Mouse (Mus musculus) neural tube, embryonic 15.5 days (tissue): Measurements from ENCODE around the gene Rhcg. TPM values are rescaled to one million over a fixed set of nuclear protein-coding genes. Genes with fewer than 3 reads are reported as not detected.

Experiments used
- ATAC-seq: fragments of 200-750 bp; cut with Nextera tagmentation; 2 replicates; pipeline ENCODE4 v1.8.0; 2017; ENCODE audit warnings: mild to moderate bottlenecking, moderate TSS enrichment, moderate library complexity; ENCODE audit not compliant: low FRiP score
- H3K27ac ChIP-seq: fragments of 300-500 bp; sonication (generic); replicated peaks from 2 replicates; pipeline ENCODE4 v1.5.1; 2015; ENCODE audit warnings: mild to moderate bottlenecking, inconsistent platforms
- H3K27me3 ChIP-seq: fragments of 300-500 bp; sonication (generic); replicated peaks from 2 replicates; pipeline ENCODE4 v1.6.1; 2015; ENCODE audit warnings: inconsistent platforms
- H3K36me3 ChIP-seq: fragments of 300-500 bp; sonication (generic); 2 replicates; pipeline ENCODE4 v1.6.1; 2015; ENCODE audit warnings: inconsistent platforms
- H3K4me1 ChIP-seq: fragments of 300-500 bp; sonication (generic); 2 replicates; pipeline ENCODE4 v1.6.1; 2015; ENCODE audit warnings: inconsistent platforms
- H3K4me2 ChIP-seq: fragments of 300-500 bp; sonication (generic); 2 replicates; pipeline ENCODE4 v1.6.1; 2015; ENCODE audit warnings: inconsistent platforms, mild to moderate bottlenecking, moderate library complexity
- H3K4me3 ChIP-seq: fragments of 300-500 bp; sonication (generic); replicated peaks from 2 replicates; pipeline ENCODE4 v1.5.1; 2015; ENCODE audit warnings: mild to moderate bottlenecking, inconsistent platforms
- H3K9ac ChIP-seq: fragments of 300-500 bp; sonication (generic); replicated peaks from 2 replicates; pipeline ENCODE4 v1.6.1; 2015; ENCODE audit warnings: mild to moderate bottlenecking, inconsistent platforms
- H3K9me3 ChIP-seq: fragments of 300-500 bp; sonication (generic); replicated peaks from 2 replicates; pipeline ENCODE4 v1.6.1; 2016; ENCODE audit warnings: inconsistent platforms
- WGBS: fragments of 180-500 bp; shearing (Covaris S2); methylation state at CpG from one replicate; pipeline ENCODE4 v1.1.7; 2015; ENCODE audit warnings: mixed read lengths; 5-methylcytosine and 5-hydroxymethylcytosine counted together
- polyA plus RNA-seq: library from polyadenylated mRNA; unstranded; fragments of >200 nt; fragmentation: Nextera tagmentation; extraction: Ambion mirVana; gene quantifications from 2 replicates; pipeline ENCODE4 v1.2.1, GENCODE M21; 2015

The Rhcg gene
- polyA plus RNA-seq = 5.4 and 6.5 TPM in 2 replicates

GRCm38 (mm10) chr7:79617418-79617817 lies at the start of gene Rhcg:
Gene Rhcg, minus strand, starts transcription at chr7:79617657.
- Histone ChIP-seq H3K4me3 (peak within 1 kb of the TSS; percentile 28), H3K4me2 (peak within 1 kb of the TSS; percentile 50), H3K9me3 (no peaks in the 10 kb centered on the region), H3K36me3 (no peaks in the 10 kb centered on the region), H3K27me3 (peaks cover 47% of the 10 kb centered on the region), H3K27ac (no peak within 1 kb of the TSS), H3K9ac (no peak within 1 kb of the TSS), H3K4me1 (peaks cover 5% of the 10 kb centered on the region)
- ATAC-seq = no peak
- WGBS = 7% methylated on average over 33 of the region's 33 CpGs

GRCm38 (mm10) chr7:79666690-79667089 lies 49.2 kb upstream of the Rhcg start:
- Histone ChIP-seq H3K9me3 (no peaks in the 10 kb centered on the region), H3K4me2 (no peak overlapping the region), H3K4me1 (no peaks in the 10 kb centered on the region; the same call in 1 of the 2 replicates), H3K4me3 (no peak overlapping the region), H3K9ac (no peak overlapping the region), H3K27ac (no peak overlapping the region), H3K27me3 (no peaks in the 10 kb centered on the region), H3K36me3 (no peaks in the 10 kb centered on the region)
- ATAC-seq = no peak

- Histone ChIP-seq H3K4me2 (peak overlapping the region; percentile 100), H3K9me3 (no peaks in the 10 kb centered on the region), H3K27me3 (no peaks in the 10 kb centered on the region; the same call in 1 of the 2 replicates), H3K4me1 (peaks cover 15% of the 10 kb centered on the region), H3K9ac (peak overlapping the region; percentile 42), H3K27ac (no peak overlapping the region), H3K36me3 (no peaks in the 10 kb centered on the region), H3K4me3 (peak overlapping the region; percentile 87)
- ATAC-seq = no peak
- 17% methylated on average over 5 of the region's 5 CpGs for WGBS
Observed at GRCm38 (mm10) chr7:79661253-79661890, 43.9 kb upstream of the Rhcg start.

- Histone ChIP-seq H3K9me3 (no peaks in the 10 kb centered on the region), H3K4me3 (peak overlapping the region; percentile 87), H3K27ac (no peak overlapping the region), H3K27me3 (no peaks in the 10 kb centered on the region; the same call in 1 of the 2 replicates), H3K4me1 (peaks cover 15% of the 10 kb centered on the region), H3K36me3 (no peaks in the 10 kb centered on the region), H3K9ac (peak overlapping the region; percentile 42), H3K4me2 (peak overlapping the region; percentile 100)
- under 1% methylated on average over 73 of the region's 73 CpGs for WGBS
- ATAC-seq = peak; percentile 33
Observed at GRCm38 (mm10) chr7:79660291-79661150, 43.1 kb upstream of the Rhcg start.

GRCm38 (mm10) chr7:79659578-79660290 lies 42.3 kb upstream of the Rhcg start, which contains the start of gene Ticrr:
Gene Ticrr, plus strand, starts transcription at chr7:79660196.
- ATAC-seq = peak; percentile 100
- H3K4me3 ChIP-seq = peak within 1 kb of the TSS; percentile 87
- no peaks in the 10 kb centered on the region; the same call in 1 of the 2 replicates for H3K27me3 ChIP-seq
- no peaks in the 10 kb centered on the region for H3K36me3 ChIP-seq
- peaks cover 15% of the 10 kb centered on the region for H3K4me1 ChIP-seq
- no peak within 1 kb of the TSS for H3K27ac ChIP-seq
- no peaks in the 10 kb centered on the region for H3K9me3 ChIP-seq
- H3K9ac ChIP-seq = peak within 1 kb of the TSS; percentile 42
- WGBS = under 1% methylated on average over 39 of the region's 39 CpGs
- peak within 1 kb of the TSS; percentile 100 for H3K4me2 ChIP-seq

- no peak overlapping the region for H3K4me3 ChIP-seq
- H3K9me3 ChIP-seq = no peaks in the 10 kb centered on the region
- H3K4me2 ChIP-seq = no peak overlapping the region
- H3K27ac ChIP-seq = no peak overlapping the region
- no peak for ATAC-seq
- H3K27me3 ChIP-seq = no peaks in the 10 kb centered on the region
- no peak overlapping the region for H3K9ac ChIP-seq
- H3K4me1 ChIP-seq = peaks cover 3% of the 10 kb centered on the region
- 27% methylated on average over 1 of the region's 1 CpGs for WGBS
- H3K36me3 ChIP-seq = no peaks in the 10 kb centered on the region
Observed at GRCm38 (mm10) chr7:79654586-79654985, 37.1 kb upstream of the Rhcg start.

- Histone ChIP-seq H3K27ac (no peak overlapping the region), H3K4me1 (no peaks in the 10 kb centered on the region), H3K4me3 (no peak overlapping the region), H3K4me2 (no peak overlapping the region), H3K36me3 (no peaks in the 10 kb centered on the region), H3K9me3 (no peaks in the 10 kb centered on the region), H3K9ac (no peak overlapping the region), H3K27me3 (no peaks in the 10 kb centered on the region)
- WGBS = 67% methylated on average over 1 of the region's 1 CpGs
- ATAC-seq = no peak
Observed at GRCm38 (mm10) chr7:79654185-79654584, 36.7 kb upstream of the Rhcg start.

- Histone ChIP-seq H3K27ac (no peak overlapping the region), H3K27me3 (no peaks in the 10 kb centered on the region), H3K9ac (no peak overlapping the region), H3K4me3 (no peak overlapping the region), H3K4me1 (no peaks in the 10 kb centered on the region), H3K9me3 (no peaks in the 10 kb centered on the region), H3K4me2 (no peak overlapping the region), H3K36me3 (no peaks in the 10 kb centered on the region)
- no peak for ATAC-seq
- WGBS = 5% methylated on average over 3 of the region's 3 CpGs
Observed at GRCm38 (mm10) chr7:79649005-79649404, 31.5 kb upstream of the Rhcg start.

GRCm38 (mm10) chr7:79647233-79647632 lies 29.8 kb upstream of the Rhcg start:
- Histone ChIP-seq H3K4me2 (no peak overlapping the region), H3K9ac (no peak overlapping the region), H3K36me3 (no peaks in the 10 kb centered on the region), H3K27ac (no peak overlapping the region), H3K4me3 (no peak overlapping the region), H3K9me3 (no peaks in the 10 kb centered on the region), H3K27me3 (no peaks in the 10 kb centered on the region), H3K4me1 (no peaks in the 10 kb centered on the region)
- ATAC-seq = no peak
- WGBS = 92% methylated on average over 3 of the region's 3 CpGs

GRCm38 (mm10) chr7:79631773-79632348 lies 14.4 kb upstream of the Rhcg start:
- H3K4me3 ChIP-seq = no peak overlapping the region
- H3K27me3 ChIP-seq = no peaks in the 10 kb centered on the region; the same call in 1 of the 2 replicates
- H3K9ac ChIP-seq = no peak overlapping the region
- H3K36me3 ChIP-seq = no peaks in the 10 kb centered on the region
- no peak overlapping the region for H3K4me2 ChIP-seq
- H3K9me3 ChIP-seq = no peaks in the 10 kb centered on the region
- no peak overlapping the region for H3K27ac ChIP-seq
- ATAC-seq = no peak
- WGBS = 26% methylated on average over 13 of the region's 13 CpGs
- H3K4me1 ChIP-seq = no peaks in the 10 kb centered on the region

GRCm38 (mm10) chr7:79628271-79628913 lies 10.9 kb upstream of the Rhcg start:
- no peak overlapping the region for H3K4me3 ChIP-seq
- no peaks in the 10 kb centered on the region for H3K4me1 ChIP-seq
- no peak for ATAC-seq
- H3K27ac ChIP-seq = no peak overlapping the region
- 66% methylated on average over 4 of the region's 4 CpGs for WGBS
- H3K36me3 ChIP-seq = no peaks in the 10 kb centered on the region
- no peaks in the 10 kb centered on the region; the same call in 1 of the 2 replicates for H3K27me3 ChIP-seq
- no peak overlapping the region for H3K4me2 ChIP-seq
- no peak overlapping the region for H3K9ac ChIP-seq
- H3K9me3 ChIP-seq = no peaks in the 10 kb centered on the region
